Mouse (Mus musculus): ENCODE data around the gene Mical2.

- TF ChIP-seq POLR2A (IDR thresholded peaks at IDR 0.05; ENCODE audit: insufficient read depth, low read depth, low read length) (no peak), CTCF (IDR thresholded peaks at IDR 0.05) (peak; percentile 92)
Measured at GRCm38 (mm10) chr7:112328969-112329368, 103.3 kb downstream of the Mical2 start.
